Mouse (Mus musculus) small intestine, adult 2 months (tissue): ENCODE measurements around the gene Slc41a3.

Source experiments
- CTCF ChIP-seq: fragments of 200-500 bp; IDR thresholded peaks from 2 replicates; pipeline ENCODE4 v1.5.1; 2012; ENCODE audit warnings: low read depth, mild to moderate bottlenecking, control low read depth, inconsistent platforms, low read length, moderate library complexity, mixed read lengths; ENCODE audit not compliant: insufficient replicate concordance, insufficient read length; ENCODE audit errors: extremely low read depth
- POLR2A ChIP-seq: fragments of 200-500 bp; IDR thresholded peaks from 2 replicates; pipeline ENCODE4 v1.6.1; 2012; ENCODE audit warnings: low read depth, mild to moderate bottlenecking, control low read depth, inconsistent platforms, low read length, moderate library complexity

DNA sequence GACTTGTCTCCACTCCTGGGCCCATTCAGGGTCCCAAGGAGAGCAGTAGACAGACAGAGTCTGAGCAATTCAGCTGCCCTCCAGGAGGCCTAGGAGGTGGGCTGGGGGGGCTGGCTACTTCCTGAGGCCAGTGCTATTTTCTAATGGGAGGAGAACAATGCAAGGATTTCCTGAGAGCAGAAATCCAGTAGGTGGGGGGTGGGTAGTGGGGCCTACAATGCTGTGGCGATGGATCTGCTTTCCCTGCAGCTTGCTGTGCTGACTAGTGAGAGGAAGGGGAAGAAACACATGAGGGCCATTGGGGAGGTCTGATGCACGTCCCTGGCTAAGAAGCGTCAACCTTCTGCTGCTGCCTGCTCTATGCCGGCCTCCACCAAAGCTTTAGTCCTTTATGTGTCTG lies 74.2 kb downstream of the Slc41a3 start:
- TF ChIP-seq POLR2A, result no peak
- TF ChIP-seq CTCF, result no peak
